Mouse (Mus musculus) right cerebral cortex, postnatal 4 days (tissue): ENCODE data around the gene Supt5.
"Not testable (repeated sequence)": the region's sequence is repeated elsewhere in the genome, so short reads cannot be mapped to it uniquely, and the experiment has no call there.

Experiments
- DNase-seq: peaks from one replicate; pipeline ENCODE4 v3.0.0-alpha.2; 2022

Gene Supt5

GRCm38 (mm10) chr7:28338108-28338998, at the start of gene Supt5:
Gene Supt5 (minus strand): TSS chr7:28338746.
- DNase-seq: peak; percentile 91

- not testable (repeated sequence) for DNase-seq
Measured at GRCm38 (mm10) chr7:28387384-28387783, 48.8 kb upstream of the Supt5 start.

- DNase-seq: not testable (repeated sequence)
Measured at GRCm38 (mm10) chr7:28386877-28387276, 48.3 kb upstream of the Supt5 start.

DNA sequence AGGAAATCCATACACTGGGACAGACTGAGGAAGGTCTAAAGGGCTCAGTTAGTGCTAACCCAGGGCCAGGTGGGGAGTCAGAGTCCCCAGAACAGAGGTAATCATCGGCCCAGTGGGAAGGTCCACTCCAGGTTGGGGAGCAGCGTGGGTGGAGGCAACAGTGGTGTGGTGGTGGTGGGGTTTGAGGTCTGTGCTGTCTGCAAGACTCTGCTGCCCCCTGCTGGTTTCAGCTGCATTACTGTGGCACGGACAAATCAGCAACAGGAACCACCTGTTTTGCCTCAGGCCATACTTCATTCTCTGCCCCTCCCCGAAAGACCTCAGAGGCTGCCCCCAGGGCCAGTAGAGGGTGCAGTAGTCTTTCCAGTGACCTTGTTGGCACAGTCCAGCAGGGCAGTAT, 47.9 kb upstream of the Supt5 start:
- DNase-seq: peak; percentile 93

DNA sequence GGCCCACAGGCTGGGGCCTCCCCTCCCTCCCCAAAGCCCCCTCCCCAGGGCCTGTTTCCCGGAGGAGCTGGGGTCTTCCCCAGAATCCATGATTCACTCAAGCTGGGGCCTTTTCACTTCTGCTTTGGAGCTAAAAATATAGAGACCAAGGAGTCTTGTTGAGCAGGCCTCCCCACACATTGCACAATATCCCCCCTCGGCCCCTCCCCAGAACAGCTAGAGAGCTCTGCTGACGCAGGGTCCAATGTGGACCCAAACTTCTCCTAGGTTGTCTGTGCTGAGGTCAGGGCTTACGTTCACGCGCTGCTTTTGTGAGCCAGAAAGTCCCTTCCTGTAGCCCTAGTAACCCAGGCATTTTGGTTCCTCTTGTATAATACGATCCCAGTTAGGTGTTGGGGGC, 47.5 kb upstream of the Supt5 start:
- DNase-seq: no peak

DNA sequence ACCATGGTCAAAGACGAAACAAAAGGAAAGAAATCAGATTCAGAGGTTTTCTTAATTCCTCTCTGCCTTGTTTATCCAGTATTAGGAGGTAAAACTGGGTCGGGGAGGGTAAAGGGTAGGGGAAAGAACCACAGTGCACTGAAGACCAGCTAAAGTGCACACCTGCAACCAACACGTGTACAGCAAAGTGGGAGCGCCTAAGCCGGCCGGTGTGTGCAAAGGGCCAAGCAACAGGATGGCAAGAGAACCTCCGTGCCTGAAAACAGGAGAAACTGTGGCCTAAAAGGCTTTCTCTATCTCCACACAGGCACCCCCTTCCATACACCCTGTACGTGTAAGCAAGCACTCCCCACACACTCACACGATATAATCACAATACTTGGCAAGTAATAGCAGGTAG, 46.6 kb upstream of the Supt5 start:
- DNase-seq: no peak

DNA sequence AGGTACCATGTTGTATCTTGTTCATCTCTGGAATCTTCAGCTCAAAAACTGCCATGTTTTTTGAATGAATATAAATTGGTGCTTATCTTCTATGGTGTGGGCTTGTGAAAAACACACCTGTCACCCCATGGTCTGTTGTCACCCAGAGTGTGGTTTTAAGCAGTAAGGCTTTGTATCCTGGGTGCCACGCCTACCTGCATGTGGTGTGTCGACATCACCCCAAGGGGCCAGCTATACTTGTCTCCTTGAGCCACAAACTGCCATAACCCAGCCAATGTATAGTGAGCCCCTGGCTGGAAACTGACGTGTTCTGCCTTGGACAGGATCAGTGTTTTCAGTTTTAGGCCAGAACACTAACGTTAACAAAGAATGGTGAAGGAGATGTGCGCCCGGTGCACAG, 45.6 kb upstream of the Supt5 start:
- DNase-seq: no peak

- no peak for DNase-seq
Measured at GRCm38 (mm10) chr7:28383606-28384005, 45.1 kb upstream of the Supt5 start.

DNA sequence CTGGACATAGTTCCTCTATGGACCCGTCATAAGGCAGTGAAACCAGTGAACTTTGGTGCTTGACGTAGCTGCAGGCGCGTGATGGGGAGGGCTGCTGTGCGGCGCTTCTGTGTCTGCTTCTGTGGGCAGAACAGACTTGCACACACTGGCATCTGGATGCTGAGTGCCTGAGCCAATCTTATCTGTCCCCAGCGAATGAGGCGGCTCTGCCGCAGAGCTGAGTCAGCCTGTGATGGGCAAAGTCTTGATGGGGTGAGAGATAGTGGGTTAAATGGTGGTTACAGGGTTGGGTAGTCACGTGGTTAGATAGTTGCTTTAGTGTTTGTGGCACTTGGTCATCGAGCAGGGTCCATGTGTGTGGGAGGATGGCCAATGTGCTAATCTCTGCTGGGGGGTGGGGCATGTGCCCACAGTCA, 44.4 kb upstream of the Supt5 start:
- no peak for DNase-seq

DNA sequence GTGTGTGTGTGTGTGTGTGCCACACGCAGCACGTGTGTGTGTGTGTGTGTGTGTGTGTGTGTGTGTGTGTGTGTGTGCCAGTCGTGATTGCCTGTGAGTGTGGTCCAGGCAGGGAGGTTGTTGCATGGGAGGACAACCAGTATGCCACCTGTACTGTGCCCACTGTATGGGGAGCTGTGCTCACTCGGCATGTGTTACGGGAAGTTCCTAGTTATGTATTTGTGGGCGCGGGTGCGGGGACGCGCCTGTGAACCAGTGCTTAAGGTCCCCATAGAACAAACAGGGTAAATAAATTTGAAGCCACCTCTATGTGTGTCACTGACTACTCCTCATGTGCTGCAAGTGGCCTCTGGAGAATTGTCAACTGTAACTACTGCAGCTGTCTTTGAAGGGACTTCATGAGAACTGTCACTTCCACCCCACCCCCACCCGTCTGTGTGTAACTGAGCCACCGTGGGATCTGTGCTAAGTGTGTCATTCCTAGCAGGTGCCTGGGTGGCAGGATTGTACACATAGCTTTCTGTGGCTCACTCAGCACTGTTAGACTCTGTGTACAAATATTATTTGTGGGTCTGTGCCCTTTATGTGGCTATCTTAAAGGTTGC, 43.9 kb upstream of the Supt5 start:
- DNase-seq: no peak

GRCm38 (mm10) chr7:28381938-28382337, 43.4 kb upstream of the Supt5 start:
- DNase-seq: no peak

DNA sequence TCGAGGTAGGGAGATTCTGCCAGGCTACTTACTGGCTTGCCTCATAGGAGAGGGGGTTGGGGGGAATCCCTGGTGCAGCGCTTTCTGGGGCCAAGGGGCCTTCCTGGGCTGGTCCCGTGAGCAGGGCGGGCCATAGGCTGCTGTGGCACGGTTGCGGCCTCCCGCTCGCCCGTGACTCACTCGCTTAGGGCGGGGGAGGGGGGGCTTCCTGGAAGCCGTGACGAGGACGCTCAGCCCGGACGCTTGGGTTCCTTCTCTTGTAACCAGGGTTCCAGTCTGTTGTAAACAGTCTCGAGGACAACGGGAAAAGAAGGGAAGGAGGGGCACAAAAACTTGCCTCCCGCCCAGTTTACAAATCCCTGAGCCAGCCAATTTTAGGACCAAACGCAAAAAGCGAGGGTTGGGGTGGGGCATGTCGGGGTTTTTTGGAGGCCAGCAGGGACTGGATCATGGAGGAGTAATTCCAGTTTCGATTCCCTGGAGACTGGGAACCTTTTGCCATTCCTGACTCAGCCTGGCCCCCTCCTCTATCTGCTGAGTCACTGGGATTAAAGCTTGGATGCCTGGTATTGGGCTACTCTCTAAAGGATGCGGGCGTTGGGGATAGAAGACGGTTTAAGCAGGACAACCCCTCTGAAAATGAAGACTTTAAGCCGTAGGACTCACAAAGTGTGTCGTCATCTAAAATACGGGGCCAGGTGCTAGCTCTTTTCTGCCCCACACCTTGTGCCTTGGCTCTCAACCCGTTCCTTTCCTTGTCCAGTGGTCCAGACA, 42.7 kb upstream of the Supt5 start:
- no peak for DNase-seq

- DNase-seq: no peak
Measured at GRCm38 (mm10) chr7:28380237-28381016, 41.9 kb upstream of the Supt5 start, which contains the start of gene Zfp36. Gene Zfp36 (minus strand): TSS chr7:28380253.

DNA sequence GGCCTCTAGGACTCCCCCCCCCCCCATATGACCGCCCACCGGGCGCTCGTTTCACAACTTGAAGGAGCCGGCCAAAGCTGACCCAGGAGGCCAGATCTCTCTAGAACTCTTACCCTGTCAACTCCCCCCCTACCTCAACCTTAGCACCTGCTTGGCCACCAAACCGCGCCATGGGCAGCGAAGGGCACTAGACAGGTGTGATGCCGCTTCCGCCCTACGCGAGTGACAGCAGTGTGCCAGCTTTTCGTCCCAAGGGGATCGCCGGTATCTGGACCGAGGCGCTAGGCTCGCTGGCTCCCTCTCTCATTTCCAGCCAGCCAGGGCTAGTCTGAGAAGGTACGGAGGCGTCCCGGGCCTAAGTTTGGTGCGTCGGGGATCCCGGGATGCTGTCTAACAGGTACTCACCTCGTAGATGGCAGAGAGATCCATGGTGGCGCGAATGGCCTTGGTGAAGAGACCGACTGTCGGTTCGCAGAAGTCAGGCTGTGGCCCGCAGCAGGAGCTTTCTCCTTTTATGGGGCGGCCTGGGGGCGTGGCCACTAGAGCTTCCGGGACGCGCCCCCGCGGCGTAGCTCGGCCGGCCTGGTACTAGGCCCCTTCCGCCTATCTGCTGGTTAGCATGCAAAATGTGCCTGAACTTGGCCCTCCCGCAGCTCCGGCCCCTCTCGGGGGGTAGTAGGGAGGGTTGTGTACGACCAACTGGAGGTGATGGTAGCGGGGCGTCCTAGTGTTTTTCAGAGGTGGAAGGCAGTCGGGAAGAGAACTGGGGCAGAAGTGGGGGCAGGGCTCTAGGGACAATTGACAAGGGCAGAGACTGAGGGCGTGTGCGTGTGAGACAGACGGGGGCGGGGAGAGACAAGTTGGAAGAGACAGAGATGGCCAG, 40.5 kb upstream of the Supt5 start:
- peak; percentile 80 for DNase-seq

DNA sequence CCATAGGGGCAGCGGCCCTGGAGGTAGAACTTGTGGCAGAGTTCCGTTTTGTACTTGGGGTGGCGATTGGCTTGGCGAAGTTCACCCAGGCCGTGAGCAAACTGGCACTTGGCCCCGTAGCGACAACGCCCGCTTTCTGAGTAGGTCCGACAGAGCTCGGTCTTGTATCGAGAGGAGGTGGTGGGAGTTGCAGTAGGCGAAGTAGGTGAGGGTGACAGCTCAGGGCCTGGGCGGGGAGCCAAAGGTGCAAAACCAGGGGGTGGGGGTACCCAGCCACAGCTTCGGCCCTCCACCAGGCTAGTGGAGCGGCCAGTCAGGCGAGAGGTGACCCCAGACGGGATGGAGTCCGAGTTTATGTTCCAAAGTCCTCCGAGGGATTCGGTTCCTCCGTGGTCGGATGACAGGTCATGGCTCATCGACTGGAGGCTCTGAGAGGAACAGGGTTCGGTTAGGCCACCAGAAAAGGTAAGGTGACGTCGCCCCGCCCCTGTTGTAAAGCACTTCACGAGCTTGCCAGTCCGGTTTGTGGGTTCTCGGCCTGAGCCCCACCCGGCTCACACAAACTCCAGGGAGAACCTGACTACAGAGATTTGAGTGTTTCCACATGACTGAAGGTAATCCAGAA, 39.6 kb upstream of the Supt5 start:
- no peak for DNase-seq

GRCm38 (mm10) chr7:28377190-28378065, 38.9 kb upstream of the Supt5 start:
- DNase-seq: no peak

- DNase-seq: no peak
Measured at GRCm38 (mm10) chr7:28376011-28376771, 37.6 kb upstream of the Supt5 start.

- peak; percentile 72 for DNase-seq
Measured at GRCm38 (mm10) chr7:28375176-28375921, 36.8 kb upstream of the Supt5 start.

- no peak for DNase-seq
Measured at GRCm38 (mm10) chr7:28374647-28375046, 36.1 kb upstream of the Supt5 start.
